Mouse (Mus musculus): ENCODE measurements around the gene Muc4. TPM values are rescaled to one million over a fixed set of nuclear protein-coding genes. Genes with fewer than 3 reads are reported as not detected.
A peak's percentile ranks its signal among the peaks of the same experiment; 100 is the strongest.

Muc4 gene
- total and polyA plus RNA-seq, 2 experiments from 2014 or later: 0.23 TPM; not detected in 1

- no peak overlapping the region for H3K9ac ChIP-seq (replicated peaks; ENCODE audit: low read depth, low read length)
- 82% methylated on average over 1 of the region's 1 CpGs for WGBS
These were observed 59.5 kb downstream of the Muc4 start for GRCm38 (mm10) chr16:32795177-32795576.

GRCm38 (mm10) chr16:32796676-32797425 lies 61.2 kb downstream of the Muc4 start:
- TF ChIP-seq CTCF (IDR thresholded peaks at IDR 0.05; ENCODE audit: low read depth): no peak
- TF ChIP-seq EP300 (IDR thresholded peaks at IDR 0.05; ENCODE audit: low read depth): no peak
- ATAC-seq (ENCODE audit: insufficient read depth, low read depth) (no peak), DNase-seq (ENCODE audit: low spot score) (no peak)
- Histone ChIP-seq H3K9me3 (replicated peaks; ENCODE audit: control insufficient read depth, low read length) (no peaks in the 10 kb centered on the region), H3K4me3 (ENCODE audit: low read depth, low read length) (no peak overlapping the region), H3K36me3 (replicated peaks; ENCODE audit: control insufficient read depth, insufficient read depth, low read length) (no peaks in the 10 kb centered on the region), H3K27ac (ENCODE audit: low read depth) (no peak overlapping the region), H3K9ac (replicated peaks; ENCODE audit: low read depth, low read length) (no peak overlapping the region), H3K4me2 (ENCODE audit: low read depth, low read length) (no peak overlapping the region), H3K4me1 (ENCODE audit: control insufficient read depth, insufficient read depth) (0 out of 2 replicates have a peak, but pooled peaks cover 8% of the 10 kb centered on the region), H3K27me3 (ENCODE audit: control insufficient read depth, insufficient read depth, low read length) (0 out of 2 replicates have a peak, but pooled peaks cover 3% of the 10 kb centered on the region)
- 70% methylated on average over 14 of the region's 14 CpGs for WGBS

More at GRCm38 (mm10) chr16:32795177-32795576, 59.5 kb downstream of the Muc4 start:
- ATAC-seq (ENCODE audit: insufficient read depth, low read depth): no peak
- H3K27ac ChIP-seq (ENCODE audit: low read depth): no peak overlapping the region
- no peak overlapping the region for H3K4me2 ChIP-seq (ENCODE audit: low read depth, low read length)
- DNase-seq (ENCODE audit: low spot score): no peak
- H3K4me3 ChIP-seq (ENCODE audit: low read depth, low read length): no peak overlapping the region
- 0 out of 2 replicates have a peak, but pooled peaks cover 3% of the 10 kb centered on the region for H3K27me3 ChIP-seq (ENCODE audit: control insufficient read depth, insufficient read depth, low read length)
- no peak for TF ChIP-seq CTCF (IDR thresholded peaks at IDR 0.05; ENCODE audit: low read depth)
- no peaks in the 10 kb centered on the region for H3K9me3 ChIP-seq (replicated peaks; ENCODE audit: control insufficient read depth, low read length)
- no peaks in the 10 kb centered on the region for H3K36me3 ChIP-seq (replicated peaks; ENCODE audit: control insufficient read depth, insufficient read depth, low read length)
- 0 out of 2 replicates have a peak, but pooled peaks cover 8% of the 10 kb centered on the region for H3K4me1 ChIP-seq (ENCODE audit: control insufficient read depth, insufficient read depth)

GRCm38 (mm10) chr16:32797426-32797689 lies 61.7 kb downstream of the Muc4 start, which contains the start of gene Muc20:
Gene Muc20 (minus strand): TSS chr16:32797435.
- no peak for ATAC-seq (ENCODE audit: insufficient read depth, low read depth)
- Histone ChIP-seq H3K36me3 (replicated peaks; ENCODE audit: control insufficient read depth, insufficient read depth, low read length) (no peaks in the 10 kb centered on the region), H3K9ac (replicated peaks; ENCODE audit: low read depth, low read length) (no peak within 1 kb of the TSS), H3K4me1 (ENCODE audit: control insufficient read depth, insufficient read depth) (0 out of 2 replicates have a peak, but pooled peaks cover 8% of the 10 kb centered on the region), H3K4me2 (ENCODE audit: low read depth, low read length) (no peak within 1 kb of the TSS), H3K4me3 (ENCODE audit: low read depth, low read length) (no peak within 1 kb of the TSS), H3K9me3 (replicated peaks; ENCODE audit: control insufficient read depth, low read length) (no peaks in the 10 kb centered on the region), H3K27ac (ENCODE audit: low read depth) (no peak within 1 kb of the TSS), H3K27me3 (ENCODE audit: control insufficient read depth, insufficient read depth, low read length) (no peaks in the 10 kb centered on the region)
- 63% methylated on average over 3 of the region's 3 CpGs for WGBS
- TF ChIP-seq EP300 (IDR thresholded peaks at IDR 0.05; ENCODE audit: low read depth) (no peak), CTCF (IDR thresholded peaks at IDR 0.05; ENCODE audit: low read depth) (no peak)
- no peak for DNase-seq (ENCODE audit: low spot score)

- H3K4me2 ChIP-seq (ENCODE audit: low read depth, low read length): no peak overlapping the region
- DNase-seq (ENCODE audit: low spot score) (peak; percentile 64), ATAC-seq (ENCODE audit: insufficient read depth, low read depth) (peak; percentile 68)
- H3K4me1 ChIP-seq (ENCODE audit: control insufficient read depth, insufficient read depth): peaks cover 10% of the 10 kb centered on the region; the same call in 1 of the 2 replicates
- 0 out of 2 replicates have a peak overlapping the region, but pooled peaks have one; percentile 36 for H3K27ac ChIP-seq (ENCODE audit: low read depth)
- H3K36me3 ChIP-seq (replicated peaks; ENCODE audit: control insufficient read depth, insufficient read depth, low read length): no peaks in the 10 kb centered on the region
- TF ChIP-seq CTCF (IDR thresholded peaks at IDR 0.05; ENCODE audit: low read depth) (no peak), EP300 (IDR thresholded peaks at IDR 0.05; ENCODE audit: low read depth) (no peak)
- H3K9ac ChIP-seq (replicated peaks; ENCODE audit: low read depth, low read length): no peak overlapping the region
- no peaks in the 10 kb centered on the region for H3K27me3 ChIP-seq (ENCODE audit: control insufficient read depth, insufficient read depth, low read length)
- no peak overlapping the region for H3K4me3 ChIP-seq (ENCODE audit: low read depth, low read length)
- WGBS: 26% methylated on average over 6 of the region's 6 CpGs
- no peaks in the 10 kb centered on the region for H3K9me3 ChIP-seq (replicated peaks; ENCODE audit: control insufficient read depth, low read length)
These were observed 67.7 kb downstream of the Muc4 start for GRCm38 (mm10) chr16:32803252-32803853.

- 56% methylated on average over 5 of the region's 5 CpGs for WGBS
- DNase-seq (ENCODE audit: low spot score) (no peak), ATAC-seq (ENCODE audit: insufficient read depth, low read depth) (no peak)
- Histone ChIP-seq H3K4me1 (ENCODE audit: control insufficient read depth, insufficient read depth) (peaks cover 10% of the 10 kb centered on the region; the same call in 1 of the 2 replicates), H3K27ac (ENCODE audit: low read depth) (no peak overlapping the region), H3K4me2 (ENCODE audit: low read depth, low read length) (no peak overlapping the region), H3K36me3 (replicated peaks; ENCODE audit: control insufficient read depth, insufficient read depth, low read length) (no peaks in the 10 kb centered on the region), H3K4me3 (ENCODE audit: low read depth, low read length) (no peak overlapping the region), H3K9ac (replicated peaks; ENCODE audit: low read depth, low read length) (no peak overlapping the region), H3K27me3 (ENCODE audit: control insufficient read depth, insufficient read depth, low read length) (no peaks in the 10 kb centered on the region), H3K9me3 (replicated peaks; ENCODE audit: control insufficient read depth, low read length) (no peaks in the 10 kb centered on the region)
- TF ChIP-seq EP300 (IDR thresholded peaks at IDR 0.05; ENCODE audit: low read depth): no peak
- no peak for TF ChIP-seq CTCF (IDR thresholded peaks at IDR 0.05; ENCODE audit: low read depth)
These were observed 68.2 kb downstream of the Muc4 start for GRCm38 (mm10) chr16:32803901-32804300.

Measured in heart, postnatal 0 days (tissue).